Mouse (Mus musculus) intestine, embryonic 14.5 days (tissue): ENCODE measurements around the gene Galp. TPM values are rescaled to one million over a fixed set of nuclear protein-coding genes. Genes with fewer than 3 reads are reported as not detected.
A peak's percentile ranks its signal among the peaks of the same experiment; 100 is the strongest.
"Not testable (repeated sequence)": the region's sequence is repeated elsewhere in the genome, so short reads cannot be mapped to it uniquely, and the experiment has no call there.

Experiments used
- ATAC-seq: fragments of 200-750 bp; cut with Nextera tagmentation; replicated peaks from 2 replicates; pipeline ENCODE4 v1.8.0; 2017; ENCODE audit warnings: low read depth, moderate number of reproducible peaks, moderate TSS enrichment, moderate library complexity; ENCODE audit not compliant: low FRiP score, low TSS enrichment
- DNase-seq: peaks from one replicate; pipeline ENCODE4 v3.0.0-alpha.2; 2018; ENCODE audit warnings: low spot score
- H3K27ac ChIP-seq: fragments of 300-500 bp; sonication (generic); 2 replicates; pipeline ENCODE4 v1.5.1; 2014; ENCODE audit warnings: low read depth, mild to moderate bottlenecking, control low read depth
- H3K27me3 ChIP-seq: fragments of 300-500 bp; sonication (generic); replicated peaks from 2 replicates; pipeline ENCODE4 v1.6.1; 2014; ENCODE audit warnings: low read length, control low read depth; ENCODE audit not compliant: control insufficient read depth, insufficient read depth
- H3K36me3 ChIP-seq: fragments of 300-500 bp; sonication (generic); 2 replicates; pipeline ENCODE4 v1.6.1; 2014; ENCODE audit warnings: low read length, control low read depth; ENCODE audit not compliant: control insufficient read depth, insufficient read depth
- H3K4me1 ChIP-seq: fragments of 300-500 bp; sonication (generic); replicated peaks from 2 replicates; pipeline ENCODE4 v1.6.1; 2014; ENCODE audit warnings: low read length, control low read depth, mixed read lengths; ENCODE audit not compliant: control insufficient read depth, insufficient read depth
- H3K4me2 ChIP-seq: fragments of 300-500 bp; sonication (generic); 2 replicates; pipeline ENCODE4 v1.6.1; 2014; ENCODE audit warnings: low read length
- H3K4me3 ChIP-seq: fragments of 300-500 bp; sonication (generic); 2 replicates; pipeline ENCODE4 v1.5.1; 2014; ENCODE audit warnings: low read depth, low read length, control low read depth, mixed read lengths
- H3K9ac ChIP-seq: fragments of 300-500 bp; sonication (generic); 2 replicates; pipeline ENCODE4 v1.6.1; 2014; ENCODE audit warnings: mild to moderate bottlenecking, low read length
- H3K9me3 ChIP-seq: fragments of 300-500 bp; sonication (generic); 2 replicates; pipeline ENCODE4 v1.6.1; 2016; ENCODE audit warnings: low read length, control low read depth; ENCODE audit not compliant: control insufficient read depth
- WGBS: fragments of 180-500 bp; shearing (Covaris S2); extraction: QIAGEN DNeasy Blood & Tissue Kit; methylation state at CpG from one replicate; pipeline ENCODE4 v1.1.7; 2014; 5-methylcytosine and 5-hydroxymethylcytosine counted together
- polyA plus RNA-seq: library from polyadenylated mRNA; unstranded; fragments of >200 nt; fragmentation: Nextera tagmentation; extraction: Ambion mirVana; gene quantifications from 2 replicates; pipeline ENCODE4 v1.2.1, GENCODE M21; 2014

The Galp gene
- polyA plus RNA-seq, 1 experiment from 2014 or later = not detected

GRCm38 (mm10) chr7:6254451-6254850 is 57.6 kb downstream of the Galp start:
- Histone ChIP-seq H3K27ac (no peak overlapping the region), H3K9me3 (no peaks in the 10 kb centered on the region), H3K4me2 (no peak overlapping the region), H3K4me1 (no peaks in the 10 kb centered on the region), H3K4me3 (no peak overlapping the region), H3K36me3 (no peaks in the 10 kb centered on the region), H3K27me3 (no peaks in the 10 kb centered on the region), H3K9ac (no peak overlapping the region)
- ATAC-seq (no peak), DNase-seq (no peak)
- WGBS = 91% methylated on average over 5 of the region's 5 CpGs

- no peaks in the 10 kb centered on the region for H3K36me3 ChIP-seq
- no peaks in the 10 kb centered on the region for H3K4me1 ChIP-seq
- H3K9me3 ChIP-seq = no peaks in the 10 kb centered on the region
- DNase-seq = no peak
- no peak overlapping the region for H3K9ac ChIP-seq
- no peak overlapping the region for H3K4me2 ChIP-seq
- no peak for ATAC-seq
- no peaks in the 10 kb centered on the region for H3K27me3 ChIP-seq
- WGBS = 88% methylated on average over 4 of the region's 4 CpGs
- H3K4me3 ChIP-seq = no peak overlapping the region
- H3K27ac ChIP-seq = no peak overlapping the region
Observed at GRCm38 (mm10) chr7:6257386-6257785, 60.5 kb downstream of the Galp start.

- Histone ChIP-seq H3K9me3 (no peaks in the 10 kb centered on the region), H3K4me1 (no peaks in the 10 kb centered on the region), H3K4me2 (no peak overlapping the region), H3K4me3 (no peak overlapping the region), H3K9ac (no peak overlapping the region), H3K27me3 (no peaks in the 10 kb centered on the region), H3K27ac (no peak overlapping the region), H3K36me3 (no peaks in the 10 kb centered on the region)
- 41% methylated on average over 16 of the region's 16 CpGs for WGBS
- DNase-seq (no peak), ATAC-seq (no peak)
Observed at GRCm38 (mm10) chr7:6258232-6259220, 61.6 kb downstream of the Galp start.

- not testable (repeated sequence) for H3K9me3 ChIP-seq, H3K4me1 ChIP-seq, H3K36me3 ChIP-seq, H3K27me3 ChIP-seq, H3K4me2 ChIP-seq, ATAC-seq, H3K4me3 ChIP-seq, H3K27ac ChIP-seq, H3K9ac ChIP-seq, DNase-seq
- 35% methylated on average over 2 of the region's 2 CpGs for WGBS
Observed at GRCm38 (mm10) chr7:6260004-6260403, 63.1 kb downstream of the Galp start.

- Histone ChIP-seq H3K4me1 (no peaks in the 10 kb centered on the region), H3K27ac (no peak overlapping the region), H3K36me3 (no peaks in the 10 kb centered on the region), H3K9me3 (no peaks in the 10 kb centered on the region), H3K9ac (no peak overlapping the region), H3K27me3 (no peaks in the 10 kb centered on the region), H3K4me2 (no peak overlapping the region), H3K4me3 (no peak overlapping the region)
- ATAC-seq (no peak), DNase-seq (no peak)
- 91% methylated on average over 3 of the region's 3 CpGs for WGBS
Observed at GRCm38 (mm10) chr7:6262120-6262519, 65.2 kb downstream of the Galp start.

- Histone ChIP-seq H3K4me3 (no peak overlapping the region), H3K9ac (no peak overlapping the region), H3K4me2 (no peak overlapping the region), H3K4me1 (no peaks in the 10 kb centered on the region), H3K27me3 (no peaks in the 10 kb centered on the region), H3K27ac (no peak overlapping the region), H3K9me3 (no peaks in the 10 kb centered on the region), H3K36me3 (no peaks in the 10 kb centered on the region)
- WGBS = 80% methylated on average over 4 of the region's 4 CpGs
- DNase-seq (no peak), ATAC-seq (no peak)
Observed at GRCm38 (mm10) chr7:6262984-6263383, 66.1 kb downstream of the Galp start.

- H3K9ac ChIP-seq = no peak overlapping the region
- peak; percentile 56 for DNase-seq
- WGBS = 68% methylated on average over 8 of the region's 8 CpGs
- no peak overlapping the region for H3K27ac ChIP-seq
- no peaks in the 10 kb centered on the region for H3K27me3 ChIP-seq
- H3K4me1 ChIP-seq = no peaks in the 10 kb centered on the region
- no peak overlapping the region for H3K4me3 ChIP-seq
- H3K4me2 ChIP-seq = no peak overlapping the region
- H3K9me3 ChIP-seq = no peaks in the 10 kb centered on the region
- H3K36me3 ChIP-seq = no peaks in the 10 kb centered on the region
- no peak for ATAC-seq
Observed at GRCm38 (mm10) chr7:6265695-6266094, 68.8 kb downstream of the Galp start.
